Mouse (Mus musculus) layer of hippocampus, adult 18-20 months (tissue): ENCODE measurements around the gene Emg1. TPM values are rescaled to one million over a fixed set of nuclear protein-coding genes. Genes with fewer than 3 reads are reported as not detected.

Source experiments
- DNase-seq, 2 experiments: peaks; one replicate each; pipeline ENCODE4 v3.0.0; 2022; ENCODE audit warnings: low spot score in 2 of 2
- long read RNA-seq: library from polyadenylated mRNA; stranded (forward); transcript quantifications from one replicate; pipeline ENCODE4 v2.0.0, GENCODE M21; 2021
- total RNA-seq, 2 experiments: library from RNA; stranded (reverse); gene quantifications; 2 replicates each; pipeline ENCODE4 v1.2.3; 2021

Gene Emg1
- 10 to 100 TPM; 52.6 to 58.2 TPM for total RNA-seq
- long read RNA-seq, full-length matches to known transcripts: 13 of 23 reads
- long read RNA-seq, partial matches to known transcripts: 0 of 23 reads
- long read RNA-seq, other reads (novel, unspliced or antisense): 10 of 23 reads

GRCm38 (mm10) chr6:124711824-124712782, at the start of gene Emg1, which contains the start of gene Phb2:
TSS of gene Emg1 (minus strand) at chr6:124712178.
TSS of gene Phb2 (plus strand) at chr6:124712336.
- peak; percentile 96 to 98 for DNase-seq

DNA sequence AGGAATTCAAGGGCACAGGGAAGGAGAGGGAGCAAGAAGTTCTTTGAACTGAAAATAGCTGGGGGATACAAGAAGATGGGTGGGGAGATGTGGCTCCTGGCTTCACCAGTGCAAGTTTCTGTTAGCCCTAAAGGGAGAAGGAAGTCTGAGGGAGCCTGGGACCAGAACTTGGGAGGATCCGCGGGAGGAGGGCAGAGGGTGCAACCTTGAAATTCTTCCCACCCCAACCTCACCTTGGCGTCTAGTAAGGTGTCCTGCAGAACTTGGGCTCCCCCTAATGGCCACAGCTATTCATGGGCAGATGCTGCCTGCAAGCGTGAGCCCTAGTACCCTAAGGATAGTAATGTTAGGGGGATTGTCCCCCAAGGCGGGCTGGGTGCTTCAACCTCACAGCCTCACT, 47.3 kb upstream of the Emg1 start:
- peak; percentile 72 to 89 for DNase-seq

- no peak for DNase-seq
These were observed 46.9 kb upstream of the Emg1 start for GRCm38 (mm10) chr6:124758849-124759232.

- peak in 1 of 2 experiments; percentile 73 for DNase-seq
These were observed 46.2 kb upstream of the Emg1 start for GRCm38 (mm10) chr6:124757909-124758848.

DNA sequence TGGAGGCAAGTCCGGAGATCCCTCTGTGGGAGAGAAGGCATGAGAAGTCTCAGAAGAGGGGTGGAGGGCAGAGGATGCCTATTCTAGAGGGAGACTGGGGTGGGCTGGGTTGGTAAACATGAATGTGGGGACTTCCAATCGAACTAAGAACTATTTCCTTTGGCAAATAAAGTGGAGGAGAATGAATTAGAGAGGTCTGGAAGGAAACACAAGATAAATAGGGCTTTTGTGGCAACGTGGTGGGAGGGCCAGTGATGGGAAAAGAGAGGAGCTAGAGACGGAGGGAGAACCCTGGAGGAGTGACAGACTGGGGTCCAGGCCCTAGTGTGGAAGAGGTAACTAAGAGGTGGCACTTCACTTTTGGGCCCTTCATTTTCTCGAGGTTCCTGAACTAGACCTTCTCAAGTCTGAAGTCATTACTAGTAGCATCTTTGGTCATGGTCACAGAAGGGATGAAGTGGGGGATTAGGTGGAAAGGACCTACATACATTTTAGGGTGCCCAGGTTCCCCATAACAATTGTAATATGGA, 45.4 kb upstream of the Emg1 start:
- DNase-seq: no peak

DNA sequence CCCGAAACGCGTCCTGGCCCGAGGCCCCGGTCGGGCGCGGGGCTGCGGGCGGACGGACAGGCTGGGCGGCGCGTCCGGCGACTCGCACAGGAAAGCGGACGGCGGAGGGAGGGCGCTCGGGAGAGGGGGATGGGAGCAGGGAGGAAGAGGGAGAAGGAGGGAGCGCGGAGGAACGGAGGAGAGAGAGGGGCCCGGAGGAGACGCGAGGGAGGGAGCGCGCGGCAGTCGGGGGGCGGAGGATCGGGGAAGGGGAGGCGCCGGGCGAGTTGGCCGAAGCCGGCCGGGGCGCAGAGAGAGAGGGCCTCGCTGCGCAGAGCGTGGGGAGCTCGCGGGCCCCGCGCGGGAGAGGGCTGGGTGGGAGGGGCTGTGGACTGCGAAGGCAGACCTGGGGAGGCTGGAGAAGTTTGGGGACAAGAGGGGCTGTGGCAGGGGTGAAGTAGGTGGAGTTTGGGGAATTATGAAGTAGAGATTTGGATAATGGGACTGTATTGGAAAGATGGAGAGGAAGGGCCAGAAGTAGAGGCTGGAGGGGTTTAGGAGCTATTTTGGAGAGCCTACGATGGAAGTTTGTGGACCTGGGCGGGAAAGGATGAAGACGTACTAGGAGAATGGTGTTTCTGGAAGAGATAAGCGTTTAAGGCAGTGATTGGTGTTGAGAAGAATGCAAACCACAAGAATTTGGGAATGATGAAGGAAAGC, 44.8 kb upstream of the Emg1 start:
- peak; percentile 67 to 75 for DNase-seq

- peak in 1 of 2 experiments; percentile 52 for DNase-seq
These were observed 44.0 kb upstream of the Emg1 start, which contains the start of the genes Gm45234 and Atn1 for GRCm38 (mm10) chr6:124755831-124756595. TSS of gene Gm45234 (minus strand) at chr6:124756021. TSS of gene Atn1 (minus strand) at chr6:124756524.

DNA sequence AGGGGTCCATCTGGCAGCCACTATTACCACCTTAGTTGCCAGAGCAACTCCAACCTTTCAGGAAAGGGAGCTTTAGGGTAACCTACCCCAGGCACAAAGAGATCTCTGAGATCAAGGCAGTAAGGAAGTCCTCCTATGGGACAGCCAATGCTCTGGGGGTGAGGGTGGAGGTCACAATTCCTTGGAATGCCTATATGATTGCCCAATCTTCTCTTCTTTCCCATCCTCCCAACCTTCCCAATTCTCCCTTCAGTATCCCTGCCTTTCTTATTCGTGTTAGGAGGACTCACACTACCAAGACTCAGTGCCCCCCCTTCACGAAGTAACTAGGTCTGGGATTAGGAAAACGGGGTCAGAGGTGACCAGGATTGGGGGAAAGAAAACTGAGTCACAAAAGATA, 43.3 kb upstream of the Emg1 start:
- no peak for DNase-seq

DNA sequence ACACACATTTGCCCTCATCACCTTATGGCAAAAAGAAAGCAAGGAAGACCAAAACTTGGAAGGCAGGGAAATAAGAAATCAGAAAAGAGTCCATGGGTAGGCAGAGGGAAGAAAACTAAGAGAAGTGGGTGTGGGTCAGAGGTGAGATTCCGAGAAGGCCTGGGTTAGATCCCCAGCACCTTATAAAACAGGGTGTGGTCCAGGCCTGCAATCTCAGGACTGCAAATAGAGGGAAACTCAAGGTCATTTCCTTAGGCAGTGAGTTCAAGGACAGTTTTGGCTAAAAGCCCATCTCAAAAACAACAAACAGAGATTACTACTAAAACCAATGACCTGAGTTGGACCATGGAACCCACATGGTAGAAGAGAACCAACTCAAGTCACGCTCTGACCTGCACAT, 41.9 kb upstream of the Emg1 start:
- DNase-seq: no peak

DNA sequence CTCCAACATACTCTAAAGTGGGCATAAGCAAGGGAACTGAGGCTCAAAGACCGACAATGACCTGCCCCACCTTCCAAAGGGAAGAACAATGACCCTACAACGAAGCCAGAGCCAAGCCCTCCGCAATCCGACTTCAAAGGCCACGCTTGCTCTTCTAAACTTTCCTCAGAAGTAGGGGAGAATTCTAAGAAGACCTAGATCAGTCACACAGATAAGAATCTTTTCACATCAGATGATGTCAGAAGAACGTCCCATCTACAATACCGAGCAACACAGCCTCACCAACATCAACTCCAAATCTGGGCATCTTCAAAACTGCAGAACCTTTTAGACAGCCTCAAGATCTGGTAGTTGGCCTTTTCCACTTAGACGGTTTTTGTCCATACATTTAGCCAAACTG, 38.4 kb upstream of the Emg1 start:
- no peak for DNase-seq

DNA sequence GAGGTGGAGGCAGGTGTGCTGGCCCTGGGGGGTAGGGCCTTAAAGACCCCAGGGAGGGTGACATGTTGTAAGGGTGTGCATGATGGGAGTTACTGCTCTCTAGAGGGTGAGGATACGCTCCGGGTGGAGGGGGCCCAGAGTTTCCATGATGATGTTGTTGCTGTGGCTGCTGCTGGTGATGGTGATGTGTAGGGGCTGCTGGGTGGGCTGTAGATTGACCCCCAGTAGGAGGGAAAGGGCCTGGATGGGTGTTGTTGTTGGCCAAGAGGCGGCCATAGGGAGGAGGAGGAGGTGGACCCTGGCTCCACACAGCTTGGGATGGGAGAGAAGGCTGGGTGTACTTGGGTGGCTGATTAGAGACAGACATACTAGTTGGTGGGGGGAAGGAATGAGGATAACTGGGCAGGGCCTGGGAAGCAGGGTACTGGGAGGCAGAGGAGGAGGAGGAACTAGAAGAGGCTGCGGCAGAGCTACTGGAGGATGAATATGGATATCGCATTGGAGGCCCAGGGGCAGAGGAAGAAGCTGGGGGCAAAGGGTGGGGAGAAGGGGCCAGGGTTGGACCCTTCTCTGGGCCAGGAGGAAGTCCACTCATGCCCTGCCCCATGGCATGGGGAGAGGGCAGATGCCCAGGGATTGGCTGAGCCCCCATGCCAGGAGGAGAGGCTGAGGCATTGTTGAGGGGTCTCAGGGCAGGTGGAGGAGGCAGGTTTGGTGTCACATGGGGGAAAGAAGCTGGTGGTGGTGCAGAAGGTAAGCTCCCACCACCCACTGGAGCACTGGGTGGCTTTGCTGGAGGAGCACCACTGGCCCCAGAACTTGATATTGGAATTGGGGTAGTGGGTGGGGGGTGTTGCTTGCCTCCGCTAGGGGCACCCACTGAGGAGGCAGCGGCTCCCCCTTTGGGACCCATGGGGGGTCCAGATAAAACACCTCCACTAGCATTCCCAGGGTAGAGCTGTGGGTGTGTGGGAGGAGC, 35.0 kb upstream of the Emg1 start:
- peak in 1 of 2 experiments; percentile 39 for DNase-seq

DNA sequence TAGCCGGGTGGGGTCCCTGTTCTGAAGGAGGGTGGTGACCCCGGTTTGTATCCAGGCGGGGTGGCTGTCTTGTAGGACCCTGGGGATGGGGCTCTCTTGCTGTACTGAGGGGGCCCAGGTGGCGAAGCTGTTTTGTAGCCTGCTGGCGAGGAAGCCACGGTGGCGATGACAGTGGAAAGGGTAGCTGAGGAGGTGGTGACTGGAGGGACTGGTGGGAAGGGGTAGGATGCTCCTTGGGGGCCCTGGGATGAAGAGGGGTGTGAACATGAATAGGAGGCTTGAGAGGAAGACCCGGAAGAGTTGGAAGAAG, 34.3 kb upstream of the Emg1 start:
- no peak for DNase-seq

- peak; percentile 93 to 96 for DNase-seq
These were observed 33.7 kb upstream of the Emg1 start for GRCm38 (mm10) chr6:124745490-124746295.

GRCm38 (mm10) chr6:124744755-124745321, 32.9 kb upstream of the Emg1 start:
- no peak for DNase-seq

DNA sequence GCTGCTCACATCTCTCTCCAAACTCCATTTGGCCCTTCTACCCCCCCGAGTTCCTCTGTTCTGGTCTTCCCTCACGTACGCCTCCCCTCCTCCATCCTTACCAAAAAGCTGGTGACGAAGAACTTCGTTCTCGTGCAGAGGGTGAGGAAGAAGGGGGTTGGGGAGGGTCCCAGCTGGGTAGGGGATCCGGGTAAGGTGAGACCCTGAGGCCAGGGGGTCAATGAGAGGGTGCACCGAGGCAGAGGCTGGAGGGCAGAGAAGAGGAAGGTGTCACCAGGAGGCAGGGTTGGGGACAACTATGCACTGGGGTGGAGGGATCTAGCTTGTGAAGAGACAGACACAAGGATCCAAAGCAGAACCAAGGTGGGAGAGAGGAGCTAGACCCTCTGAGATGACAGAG, 31.7 kb upstream of the Emg1 start:
- DNase-seq: no peak

GRCm38 (mm10) chr6:124742839-124743514, 31.0 kb upstream of the Emg1 start:
- DNase-seq: no peak

DNA sequence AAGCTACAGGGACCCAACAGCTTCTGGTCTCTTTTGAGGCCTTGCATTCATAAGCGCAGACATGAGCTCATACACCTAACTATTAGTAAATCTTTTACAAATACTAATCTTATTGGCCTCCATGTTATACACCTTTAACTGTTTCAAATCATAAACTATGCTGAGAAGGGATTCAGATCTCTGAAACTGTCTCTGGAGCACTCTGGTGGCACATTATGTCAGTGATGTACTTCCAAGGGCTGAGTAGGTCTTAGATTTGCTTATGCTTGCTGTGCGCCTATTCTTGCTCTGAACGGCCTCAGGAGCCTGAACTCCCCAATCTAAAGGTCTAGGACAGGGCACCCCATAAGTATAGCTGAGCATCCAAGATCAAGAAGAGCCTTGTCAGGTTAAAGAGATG, 29.9 kb upstream of the Emg1 start:
- no peak for DNase-seq
